Mouse (Mus musculus) liver, postnatal 0 days (tissue): ENCODE measurements around the gene Chrm4.

Experiments
- CTCF ChIP-seq: sonication (generic); IDR thresholded peaks from 2 replicates; pipeline ENCODE4 v1.5.1; 2016; ENCODE audit warnings: antibody characterized with exemption, low read depth
- EP300 ChIP-seq: IDR thresholded peaks from 2 replicates; pipeline ENCODE4 v1.6.1; 2016; ENCODE audit warnings: antibody characterized with exemption, low read depth, mild to moderate bottlenecking

DNA sequence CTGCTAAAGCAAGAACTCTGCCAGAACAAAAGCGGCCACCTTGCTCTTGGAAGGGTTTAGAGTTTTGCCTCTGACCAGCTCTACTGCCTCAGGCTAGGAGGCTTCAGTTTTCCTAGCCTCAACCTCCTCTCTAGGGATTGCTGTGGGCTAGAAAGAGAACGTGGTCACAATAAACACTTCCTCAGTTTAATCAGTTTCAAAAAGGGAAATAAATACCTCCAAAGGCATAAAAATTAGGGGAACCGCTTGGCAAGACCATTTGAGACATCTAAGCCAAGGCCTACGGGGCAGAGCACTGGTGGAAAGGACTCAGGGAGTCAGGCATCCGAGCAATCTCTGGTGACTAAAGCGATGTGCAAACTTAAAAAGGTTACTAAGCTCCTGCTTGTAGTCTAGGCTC is 28.8 kb downstream of the Chrm4 start:
- TF ChIP-seq CTCF (no peak), EP300 (no peak)
